Mouse (Mus musculus) left cerebral cortex, postnatal 36 days (tissue): ENCODE data around the gene Hexim1. TPM values are rescaled to one million over a fixed set of nuclear protein-coding genes. Genes with fewer than 3 reads are reported as not detected.

Source experiments
- DNase-seq, 2 experiments: peaks; one replicate each; pipeline ENCODE4 v3.0.0; 2021 to 2022; ENCODE audit warnings: low spot score in 2 of 2, mixed read lengths in 1 of 2
- intact Hi-C: fragments of 180-260 bp; cut with DNase I; formaldehyde crosslinking; loops from one replicate; pipeline ENCODE4 v1.15.1; 2025
- total RNA-seq, 2 experiments: library from RNA; stranded (reverse); gene quantifications; 2 replicates each; pipeline ENCODE4 v1.2.3; 2021

Hexim1 gene
- total RNA-seq, 2 experiments from 2014 or later: 42.8 to 51.6 TPM

- no peak for DNase-seq
- intact Hi-C loops: no loop called here
Observed at GRCm38 (mm10) chr11:103095801-103096200, 20.2 kb upstream of the Hexim1 start.

GRCm38 (mm10) chr11:103096979-103097894, 18.8 kb upstream of the Hexim1 start:
- intact Hi-C loops: no loop called here
- no peak for DNase-seq

- intact Hi-C loops: no loop called here
- peak in 1 of 2 experiments; percentile 1 for DNase-seq
Observed at GRCm38 (mm10) chr11:103098531-103099190, 17.4 kb upstream of the Hexim1 start.

- intact Hi-C loops: no loop called here
- DNase-seq: no peak
Observed at GRCm38 (mm10) chr11:103099352-103099940, 16.6 kb upstream of the Hexim1 start.

GRCm38 (mm10) chr11:103100361-103100760, 15.7 kb upstream of the Hexim1 start:
- DNase-seq: no peak
- intact Hi-C loops: loop anchor here (5.0 kb wide), 2 partner anchors 42 to 227 kb away; no protein-coding TSS in a partner anchor

- intact Hi-C loops: loop anchor here (5.0 kb wide), 2 partner anchors 41 to 226 kb away; no protein-coding TSS in a partner anchor
- DNase-seq: peak; percentile 72 to 75
Observed at GRCm38 (mm10) chr11:103101481-103101865, 14.6 kb upstream of the Hexim1 start, which contains the start of the genes Plcd3 and Acbd4. Gene Plcd3 (minus strand): TSS chr11:103101658. Gene Acbd4 (plus strand): TSS chr11:103101682.

GRCm38 (mm10) chr11:103101866-103102501, 14.0 kb upstream of the Hexim1 start:
- peak; percentile 78 to 83 for DNase-seq
- intact Hi-C loops: loop anchor here (1.0 to 5.0 kb wide), 4 partner anchors 13 to 225 kb away; no protein-coding TSS in a partner anchor

- intact Hi-C loops: loop anchor here (1.0 to 5.0 kb wide), 4 partner anchors 12 to 224 kb away; no protein-coding TSS in a partner anchor
- peak; percentile 97 for DNase-seq
Observed at GRCm38 (mm10) chr11:103102725-103103349, 13.2 kb upstream of the Hexim1 start.

- intact Hi-C loops: loop anchor here (5.0 kb wide), 2 partner anchors 39 to 224 kb away; no protein-coding TSS in a partner anchor
- DNase-seq: no peak
Observed at GRCm38 (mm10) chr11:103103621-103104020, 12.4 kb upstream of the Hexim1 start.

- DNase-seq: no peak
- intact Hi-C loops: loop anchor here (5.0 kb wide), 2 partner anchors 38 to 223 kb away; no protein-coding TSS in a partner anchor
Observed at GRCm38 (mm10) chr11:103104469-103104868, 11.6 kb upstream of the Hexim1 start.

- intact Hi-C loops: no loop called here
- no peak for DNase-seq
Observed at GRCm38 (mm10) chr11:103105180-103105725, 10.8 kb upstream of the Hexim1 start.

GRCm38 (mm10) chr11:103105810-103106209, 10.2 kb upstream of the Hexim1 start:
- intact Hi-C loops: no loop called here
- no peak for DNase-seq

- intact Hi-C loops: no loop called here
- DNase-seq: no peak
Observed at GRCm38 (mm10) chr11:103106386-103106785, 9.6 kb upstream of the Hexim1 start.

GRCm38 (mm10) chr11:103111301-103111700, 4.7 kb upstream of the Hexim1 start:
- intact Hi-C loops: no loop called here
- no peak for DNase-seq

GRCm38 (mm10) chr11:103111881-103112551, 4.0 kb upstream of the Hexim1 start:
- intact Hi-C loops: no loop called here
- no peak for DNase-seq

GRCm38 (mm10) chr11:103112552-103112912, 3.5 kb upstream of the Hexim1 start:
- DNase-seq: no peak
- intact Hi-C loops: no loop called here

GRCm38 (mm10) chr11:103113005-103113404, 3.0 kb upstream of the Hexim1 start:
- DNase-seq: no peak
- intact Hi-C loops: no loop called here

- no peak for DNase-seq
- intact Hi-C loops: no loop called here
Observed at GRCm38 (mm10) chr11:103113771-103114170, 2.3 kb upstream of the Hexim1 start.
